Mouse (Mus musculus) heart, adult 2 months (tissue): Measurements from ENCODE around the gene Eps15l1.

Source experiments
- CTCF ChIP-seq: fragments of 200-600 bp; IDR thresholded peaks from 2 replicates; pipeline ENCODE4 v1.8.1; 2022; ENCODE audit warnings: antibody characterized with exemption, mild to moderate bottlenecking, moderate library complexity
- EP300 ChIP-seq: fragments of 200-500 bp; IDR thresholded peaks from 2 replicates; pipeline ENCODE4 v1.6.1; 2011; ENCODE audit warnings: low read depth, low read length, control low read depth; ENCODE audit not compliant: insufficient read depth

DNA sequence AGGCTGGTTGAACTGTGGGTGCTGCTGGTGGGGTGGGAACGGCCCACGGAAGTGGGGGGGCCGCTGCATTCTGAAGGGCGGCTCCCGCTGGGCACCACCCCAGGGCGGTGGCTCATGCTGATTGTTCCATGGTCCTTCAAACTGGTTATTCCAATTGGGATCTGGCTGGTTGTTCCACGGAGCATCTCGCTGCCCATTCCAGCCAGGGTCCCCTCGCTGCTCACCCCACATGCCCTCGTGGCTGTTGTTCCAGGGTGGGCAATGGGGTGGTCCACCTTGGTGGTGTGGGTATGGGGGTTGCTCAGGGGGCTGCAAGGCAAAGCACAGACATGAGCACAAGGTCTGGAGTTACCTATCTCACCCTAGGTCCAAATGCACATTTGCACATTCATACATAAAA, 43.0 kb upstream of the Eps15l1 start:
- TF ChIP-seq CTCF (no peak), EP300 (no peak)
